Mouse (Mus musculus): ENCODE data around the gene Emilin2. TPM values are rescaled to one million over a fixed set of nuclear protein-coding genes. Genes with fewer than 3 reads are reported as not detected.

The Emilin2 gene
- polyA plus RNA-seq, 1 experiment: 0.85 TPM

GRCm38 (mm10) chr17:71282716-71283115 is 29.1 kb downstream of the Emilin2 start:
- Histone ChIP-seq H3K27me3 (ENCODE audit: control insufficient read depth, insufficient read depth, low read length) (no peaks in the 10 kb centered on the region), H3K4me3 (ENCODE audit: low read depth, low read length) (no peak overlapping the region), H3K27ac (ENCODE audit: insufficient read depth, low read depth, low read length) (no peak overlapping the region), H3K4me1 (ENCODE audit: control insufficient read depth, insufficient read depth, insufficient read length, low read length) (peaks cover 2% of the 10 kb centered on the region; the same call in 1 of the 2 replicates), H3K36me3 (ENCODE audit: control insufficient read depth, insufficient read depth, low read length) (no peaks in the 10 kb centered on the region)
- TF ChIP-seq POLR2A (IDR thresholded peaks at IDR 0.05; ENCODE audit: low read depth, low read length) (no peak), CTCF (IDR thresholded peaks at IDR 0.05; ENCODE audit: extremely low read depth, insufficient read length, insufficient replicate concordance, low read depth, low read length) (no peak)
- WGBS: 80% methylated on average over 9 of the region's 9 CpGs

GRCm38 (mm10) chr17:71277701-71278491 is 33.9 kb downstream of the Emilin2 start:
- TF ChIP-seq CTCF (IDR thresholded peaks at IDR 0.05; ENCODE audit: extremely low read depth, insufficient read length, insufficient replicate concordance, low read depth, low read length) (no peak), POLR2A (IDR thresholded peaks at IDR 0.05; ENCODE audit: low read depth, low read length) (no peak)
- H3K36me3 ChIP-seq (ENCODE audit: control insufficient read depth, insufficient read depth, low read length): no peaks in the 10 kb centered on the region
- H3K4me3 ChIP-seq (ENCODE audit: low read depth, low read length): no peak overlapping the region
- no peak overlapping the region for H3K27ac ChIP-seq (ENCODE audit: insufficient read depth, low read depth, low read length)
- H3K4me1 ChIP-seq (ENCODE audit: control insufficient read depth, insufficient read depth, insufficient read length, low read length): no peaks in the 10 kb centered on the region
- 83% methylated on average over 6 of the region's 6 CpGs for WGBS
- H3K27me3 ChIP-seq (ENCODE audit: control insufficient read depth, insufficient read depth, low read length): no peaks in the 10 kb centered on the region

GRCm38 (mm10) chr17:71276771-71277170 is 35.0 kb downstream of the Emilin2 start:
- Histone ChIP-seq H3K4me1 (ENCODE audit: control insufficient read depth, insufficient read depth, insufficient read length, low read length) (no peaks in the 10 kb centered on the region), H3K27ac (ENCODE audit: insufficient read depth, low read depth, low read length) (no peak overlapping the region)
- WGBS: 52% methylated on average over 10 of the region's 10 CpGs

GRCm38 (mm10) chr17:71273901-71274300 is 37.9 kb downstream of the Emilin2 start:
- Histone ChIP-seq H3K36me3 (ENCODE audit: control insufficient read depth, insufficient read depth, low read length) (no peaks in the 10 kb centered on the region), H3K4me1 (ENCODE audit: control insufficient read depth, insufficient read depth, insufficient read length, low read length) (no peaks in the 10 kb centered on the region), H3K27me3 (ENCODE audit: control insufficient read depth, insufficient read depth, low read length) (no peaks in the 10 kb centered on the region), H3K27ac (ENCODE audit: insufficient read depth, low read depth, low read length) (no peak overlapping the region), H3K4me3 (ENCODE audit: low read depth, low read length) (no peak overlapping the region)
- no peak for TF ChIP-seq CTCF (IDR thresholded peaks at IDR 0.05; ENCODE audit: extremely low read depth, insufficient read length, insufficient replicate concordance, low read depth, low read length)
- TF ChIP-seq POLR2A (IDR thresholded peaks at IDR 0.05; ENCODE audit: low read depth, low read length): no peak
- 81% methylated on average over 12 of the region's 12 CpGs for WGBS

More at GRCm38 (mm10) chr17:71276771-71277170, 35.0 kb downstream of the Emilin2 start:
- H3K27me3 ChIP-seq (ENCODE audit: control insufficient read depth, insufficient read depth, low read length): no peaks in the 10 kb centered on the region
- H3K4me3 ChIP-seq (ENCODE audit: low read depth, low read length): no peak overlapping the region
- H3K36me3 ChIP-seq (ENCODE audit: control insufficient read depth, insufficient read depth, low read length): no peaks in the 10 kb centered on the region
- TF ChIP-seq CTCF (IDR thresholded peaks at IDR 0.05; ENCODE audit: extremely low read depth, insufficient read length, insufficient replicate concordance, low read depth, low read length): no peak

GRCm38 (mm10) chr17:71268599-71268998 is 43.2 kb downstream of the Emilin2 start:
- 68% methylated on average over 3 of the region's 3 CpGs for WGBS
- TF ChIP-seq CTCF (IDR thresholded peaks at IDR 0.05; ENCODE audit: extremely low read depth, insufficient read length, insufficient replicate concordance, low read depth, low read length): no peak
- no peak for TF ChIP-seq POLR2A (IDR thresholded peaks at IDR 0.05; ENCODE audit: low read depth, low read length)
- H3K4me3 ChIP-seq (ENCODE audit: low read depth, low read length): no peak overlapping the region
- H3K4me1 ChIP-seq (ENCODE audit: control insufficient read depth, insufficient read depth, insufficient read length, low read length): no peaks in the 10 kb centered on the region
- no peaks in the 10 kb centered on the region for H3K36me3 ChIP-seq (ENCODE audit: control insufficient read depth, insufficient read depth, low read length)
- no peak overlapping the region for H3K27ac ChIP-seq (ENCODE audit: insufficient read depth, low read depth, low read length)
- no peaks in the 10 kb centered on the region for H3K27me3 ChIP-seq (ENCODE audit: control insufficient read depth, insufficient read depth, low read length)

- H3K4me1 ChIP-seq (ENCODE audit: control insufficient read depth, insufficient read depth, insufficient read length, low read length): no peaks in the 10 kb centered on the region
- WGBS: 83% methylated on average over 10 of the region's 10 CpGs
- TF ChIP-seq CTCF (IDR thresholded peaks at IDR 0.05; ENCODE audit: extremely low read depth, insufficient read length, insufficient replicate concordance, low read depth, low read length) (no peak), POLR2A (IDR thresholded peaks at IDR 0.05; ENCODE audit: low read depth, low read length) (no peak)
- H3K36me3 ChIP-seq (ENCODE audit: control insufficient read depth, insufficient read depth, low read length): no peaks in the 10 kb centered on the region
- no peaks in the 10 kb centered on the region for H3K27me3 ChIP-seq (ENCODE audit: control insufficient read depth, insufficient read depth, low read length)
- no peak overlapping the region for H3K27ac ChIP-seq (ENCODE audit: insufficient read depth, low read depth, low read length)
- no peak overlapping the region for H3K4me3 ChIP-seq (ENCODE audit: low read depth, low read length)
Measured at GRCm38 (mm10) chr17:71268152-71268551, 43.6 kb downstream of the Emilin2 start.

GRCm38 (mm10) chr17:71267374-71267773 is 44.4 kb downstream of the Emilin2 start:
- H3K36me3 ChIP-seq (ENCODE audit: control insufficient read depth, insufficient read depth, low read length): no peaks in the 10 kb centered on the region
- WGBS: 73% methylated on average over 8 of the region's 8 CpGs

More at GRCm38 (mm10) chr17:71267374-71267773, 44.4 kb downstream of the Emilin2 start:
- Histone ChIP-seq H3K4me3 (ENCODE audit: low read depth, low read length) (no peak overlapping the region), H3K4me1 (ENCODE audit: control insufficient read depth, insufficient read depth, insufficient read length, low read length) (no peaks in the 10 kb centered on the region), H3K27ac (ENCODE audit: insufficient read depth, low read depth, low read length) (no peak overlapping the region), H3K27me3 (ENCODE audit: control insufficient read depth, insufficient read depth, low read length) (no peaks in the 10 kb centered on the region)
- TF ChIP-seq POLR2A (IDR thresholded peaks at IDR 0.05; ENCODE audit: low read depth, low read length) (no peak), CTCF (IDR thresholded peaks at IDR 0.05; ENCODE audit: extremely low read depth, insufficient read length, insufficient replicate concordance, low read depth, low read length) (no peak)

All from small intestine, adult 2 months (tissue).